Mouse (Mus musculus): Measurements from ENCODE around the gene Socs3. TPM values are rescaled to one million over a fixed set of nuclear protein-coding genes. Genes with fewer than 3 reads are reported as not detected.

Gene Socs3
- total and polyA plus RNA-seq, 2 experiments, result 2.0 to 7.5 TPM

- peaks cover 10% of the 10 kb centered on the region; the same call in 1 of the 2 replicates for H3K36me3 ChIP-seq (ENCODE audit: control insufficient read depth, insufficient read depth, low read length)
- H3K79me2 ChIP-seq (ENCODE audit: control insufficient read depth, insufficient read depth, low read length), result peaks cover 43% of the 10 kb centered on the region
- H3K27me3 ChIP-seq (ENCODE audit: control insufficient read depth, insufficient read depth, low read length), result no peaks in the 10 kb centered on the region
- H3K4me1 ChIP-seq (ENCODE audit: control insufficient read depth, insufficient read depth, low read length), result peaks cover 12% of the 10 kb centered on the region
- H3K4me3 ChIP-seq (ENCODE audit: insufficient read depth, low read depth, low read length), result no peak overlapping the region
- H3K9ac ChIP-seq (ENCODE audit: low read depth, low read length), result no peak overlapping the region
- 97% methylated on average over 4 of the region's 4 CpGs for WGBS
- DNase-seq (ENCODE audit: extremely low read depth, low read depth, low spot score), result no peak
- no peak overlapping the region for H3K27ac ChIP-seq (replicated peaks; ENCODE audit: insufficient read depth, low read depth, low read length)
- TF ChIP-seq CTCF (IDR thresholded peaks at IDR 0.05; ENCODE audit: low read depth, low read length), result no peak
Measured at GRCm38 (mm10) chr11:117998356-117998755, 28.5 kb upstream of the Socs3 start.

- Histone ChIP-seq H3K4me3 (ENCODE audit: insufficient read depth, low read depth, low read length) (no peak overlapping the region), H3K36me3 (ENCODE audit: control insufficient read depth, insufficient read depth, low read length) (peaks cover 9% of the 10 kb centered on the region; the same call in 1 of the 2 replicates), H3K9ac (ENCODE audit: low read depth, low read length) (no peak overlapping the region), H3K79me2 (ENCODE audit: control insufficient read depth, insufficient read depth, low read length) (peaks cover 53% of the 10 kb centered on the region), H3K27me3 (ENCODE audit: control insufficient read depth, insufficient read depth, low read length) (no peaks in the 10 kb centered on the region), H3K27ac (replicated peaks; ENCODE audit: insufficient read depth, low read depth, low read length) (no peak overlapping the region), H3K4me1 (ENCODE audit: control insufficient read depth, insufficient read depth, low read length) (peaks cover 18% of the 10 kb centered on the region)
- no peak for DNase-seq (ENCODE audit: extremely low read depth, low read depth, low spot score)
- no peak for TF ChIP-seq CTCF (IDR thresholded peaks at IDR 0.05; ENCODE audit: low read depth, low read length)
- TF ChIP-seq POLR2A (IDR thresholded peaks at IDR 0.05; ENCODE audit: extremely low read depth, insufficient read depth, low read length), result no peak
- WGBS, result 85% methylated on average over 2 of the region's 2 CpGs
Measured at GRCm38 (mm10) chr11:117997085-117997484, 27.2 kb upstream of the Socs3 start.

GRCm38 (mm10) chr11:117996066-117996465 lies 26.2 kb upstream of the Socs3 start:
- H3K4me3 ChIP-seq (ENCODE audit: insufficient read depth, low read depth, low read length), result no peak overlapping the region
- no peak for TF ChIP-seq POLR2A (IDR thresholded peaks at IDR 0.05; ENCODE audit: extremely low read depth, insufficient read depth, low read length)
- no peak for TF ChIP-seq CTCF (IDR thresholded peaks at IDR 0.05; ENCODE audit: low read depth, low read length)
- 89% methylated on average over 3 of the region's 3 CpGs for WGBS
- H3K27ac ChIP-seq (replicated peaks; ENCODE audit: insufficient read depth, low read depth, low read length), result no peak overlapping the region
- H3K4me1 ChIP-seq (ENCODE audit: control insufficient read depth, insufficient read depth, low read length), result peaks cover 18% of the 10 kb centered on the region
- no peak overlapping the region for H3K9ac ChIP-seq (ENCODE audit: low read depth, low read length)
- no peak for DNase-seq (ENCODE audit: extremely low read depth, low read depth, low spot score)
- H3K79me2 ChIP-seq (ENCODE audit: control insufficient read depth, insufficient read depth, low read length), result peaks cover 53% of the 10 kb centered on the region
- no peaks in the 10 kb centered on the region for H3K27me3 ChIP-seq (ENCODE audit: control insufficient read depth, insufficient read depth, low read length)
- H3K36me3 ChIP-seq (ENCODE audit: control insufficient read depth, insufficient read depth, low read length), result peaks cover 3% of the 10 kb centered on the region; the same call in 1 of the 2 replicates

GRCm38 (mm10) chr11:117995661-117996060 lies 25.8 kb upstream of the Socs3 start:
- Histone ChIP-seq H3K4me3 (ENCODE audit: insufficient read depth, low read depth, low read length) (no peak overlapping the region), H3K27me3 (ENCODE audit: control insufficient read depth, insufficient read depth, low read length) (no peaks in the 10 kb centered on the region), H3K27ac (replicated peaks; ENCODE audit: insufficient read depth, low read depth, low read length) (no peak overlapping the region), H3K9ac (ENCODE audit: low read depth, low read length) (no peak overlapping the region), H3K4me1 (ENCODE audit: control insufficient read depth, insufficient read depth, low read length) (peaks cover 18% of the 10 kb centered on the region), H3K79me2 (ENCODE audit: control insufficient read depth, insufficient read depth, low read length) (peaks cover 51% of the 10 kb centered on the region), H3K36me3 (ENCODE audit: control insufficient read depth, insufficient read depth, low read length) (0 out of 2 replicates have a peak, but pooled peaks cover 2% of the 10 kb centered on the region)
- 80% methylated on average over 3 of the region's 3 CpGs for WGBS
- no peak for DNase-seq (ENCODE audit: extremely low read depth, low read depth, low spot score)
- TF ChIP-seq CTCF (IDR thresholded peaks at IDR 0.05; ENCODE audit: low read depth, low read length) (no peak), POLR2A (IDR thresholded peaks at IDR 0.05; ENCODE audit: extremely low read depth, insufficient read depth, low read length) (no peak)

GRCm38 (mm10) chr11:117995255-117995654 lies 25.4 kb upstream of the Socs3 start:
- no peak overlapping the region for H3K9ac ChIP-seq (ENCODE audit: low read depth, low read length)
- TF ChIP-seq POLR2A (IDR thresholded peaks at IDR 0.05; ENCODE audit: extremely low read depth, insufficient read depth, low read length), result no peak
- no peak for TF ChIP-seq CTCF (IDR thresholded peaks at IDR 0.05; ENCODE audit: low read depth, low read length)
- H3K27me3 ChIP-seq (ENCODE audit: control insufficient read depth, insufficient read depth, low read length), result no peaks in the 10 kb centered on the region
- DNase-seq (ENCODE audit: extremely low read depth, low read depth, low spot score), result no peak
- WGBS, result 63% methylated on average over 2 of the region's 2 CpGs
- H3K4me3 ChIP-seq (ENCODE audit: insufficient read depth, low read depth, low read length), result no peak overlapping the region
- H3K27ac ChIP-seq (replicated peaks; ENCODE audit: insufficient read depth, low read depth, low read length), result no peak overlapping the region
- no peaks in the 10 kb centered on the region for H3K36me3 ChIP-seq (ENCODE audit: control insufficient read depth, insufficient read depth, low read length)
- peaks cover 54% of the 10 kb centered on the region for H3K79me2 ChIP-seq (ENCODE audit: control insufficient read depth, insufficient read depth, low read length)
- H3K4me1 ChIP-seq (ENCODE audit: control insufficient read depth, insufficient read depth, low read length), result peaks cover 18% of the 10 kb centered on the region

- H3K4me1 ChIP-seq (ENCODE audit: control insufficient read depth, insufficient read depth, low read length), result peaks cover 18% of the 10 kb centered on the region
- H3K27me3 ChIP-seq (ENCODE audit: control insufficient read depth, insufficient read depth, low read length), result no peaks in the 10 kb centered on the region
- H3K79me2 ChIP-seq (ENCODE audit: control insufficient read depth, insufficient read depth, low read length), result peaks cover 61% of the 10 kb centered on the region
- H3K4me3 ChIP-seq (ENCODE audit: insufficient read depth, low read depth, low read length), result no peak overlapping the region
- TF ChIP-seq CTCF (IDR thresholded peaks at IDR 0.05; ENCODE audit: low read depth, low read length), result no peak
- TF ChIP-seq POLR2A (IDR thresholded peaks at IDR 0.05; ENCODE audit: extremely low read depth, insufficient read depth, low read length), result no peak
- DNase-seq (ENCODE audit: extremely low read depth, low read depth, low spot score), result no peak
- H3K9ac ChIP-seq (ENCODE audit: low read depth, low read length), result no peak overlapping the region
- H3K36me3 ChIP-seq (ENCODE audit: control insufficient read depth, insufficient read depth, low read length), result no peaks in the 10 kb centered on the region
- 38% methylated on average over 9 of the region's 9 CpGs for WGBS
- H3K27ac ChIP-seq (replicated peaks; ENCODE audit: insufficient read depth, low read depth, low read length), result no peak overlapping the region
Measured at GRCm38 (mm10) chr11:117994250-117995057, 24.6 kb upstream of the Socs3 start.
